Mouse (Mus musculus) heart, adult 2 months (tissue): ENCODE data around the gene Fbxo40.

Experiments used
- CTCF ChIP-seq: fragments of 200-600 bp; IDR thresholded peaks from 2 replicates; pipeline ENCODE4 v1.8.1; 2022; ENCODE audit warnings: antibody characterized with exemption, mild to moderate bottlenecking, moderate library complexity
- EP300 ChIP-seq: fragments of 200-500 bp; IDR thresholded peaks from 2 replicates; pipeline ENCODE4 v1.6.1; 2011; ENCODE audit warnings: low read depth, low read length, control low read depth; ENCODE audit not compliant: insufficient read depth
- POLR2A ChIP-seq: fragments of 200-500 bp; IDR thresholded peaks from 2 replicates; pipeline ENCODE4 v1.6.1; 2011; ENCODE audit warnings: mild to moderate bottlenecking, low read depth, low read length, control low read depth; ENCODE audit not compliant: insufficient read depth

DNA sequence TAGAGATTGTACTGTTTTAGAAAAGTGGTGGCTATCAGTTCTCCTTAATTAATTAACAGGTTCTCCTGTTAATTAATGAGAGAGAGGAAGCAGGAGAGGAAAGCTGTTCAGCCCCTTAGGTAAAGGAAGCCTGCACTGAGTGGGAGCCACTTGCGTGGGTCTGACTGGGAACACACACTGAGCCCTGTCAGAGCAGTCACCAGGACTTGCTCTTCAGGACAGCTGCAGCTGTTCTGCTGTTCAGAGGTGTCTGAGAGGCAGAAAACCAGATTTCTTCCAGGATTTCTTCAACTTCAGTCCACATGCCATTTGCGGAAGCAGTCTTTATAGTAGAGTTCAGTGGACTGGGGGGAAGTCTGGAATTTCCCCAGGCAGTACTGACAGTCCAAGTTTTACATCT is 2.9 kb downstream of the Fbxo40 start:
- TF ChIP-seq CTCF (no peak), EP300 (no peak), POLR2A (no peak)
